Mouse (Mus musculus) ES-Bruce4 (cell line): Measurements from ENCODE around the gene Inpp4a. TPM values are rescaled to one million over a fixed set of nuclear protein-coding genes. Genes with fewer than 3 reads are reported as not detected.

Source experiments
- H3K27ac ChIP-seq: 2 replicates; pipeline ENCODE4 v1.5.1; 2012; ENCODE audit warnings: low read length, inconsistent platforms; ENCODE audit not compliant: insufficient read depth
- H3K27me3 ChIP-seq: 2 replicates; pipeline ENCODE4 v1.6.1; 2012; ENCODE audit warnings: mild to moderate bottlenecking, low read length, inconsistent platforms; ENCODE audit not compliant: control insufficient read depth, poor library complexity, insufficient read depth, severe bottlenecking
- H3K36me3 ChIP-seq: 2 replicates; pipeline ENCODE4 v1.6.1; 2012; ENCODE audit warnings: inconsistent platforms, mild to moderate bottlenecking, low read length, moderate library complexity; ENCODE audit not compliant: control insufficient read depth, poor library complexity, insufficient read depth, severe bottlenecking
- H3K4me1 ChIP-seq: one replicate; pipeline ENCODE4 v1.8.1; 2011; ENCODE audit warnings: low read length; ENCODE audit not compliant: control insufficient read depth, insufficient read depth
- H3K4me3 ChIP-seq: 2 replicates; pipeline ENCODE4 v1.5.1; 2011; ENCODE audit warnings: low read depth, mild to moderate bottlenecking, low read length
- H3K9ac ChIP-seq: 2 replicates; pipeline ENCODE4 v1.6.1; 2012; ENCODE audit warnings: low read depth, mild to moderate bottlenecking, inconsistent platforms; ENCODE audit not compliant: poor library complexity, severe bottlenecking
- H3K9me3 ChIP-seq: replicated peaks from 2 replicates; pipeline ENCODE4 v1.6.1; 2012; ENCODE audit warnings: mild to moderate bottlenecking, low read length, inconsistent platforms; ENCODE audit not compliant: control insufficient read depth, poor library complexity, insufficient read depth, severe bottlenecking
- CTCF ChIP-seq: IDR thresholded peaks from one replicate; pipeline ENCODE4 v1.8.1; 2011; ENCODE audit warnings: low read depth, low read length
- EP300 ChIP-seq: IDR thresholded peaks from 2 replicates; pipeline ENCODE4 v1.6.1; 2011; ENCODE audit warnings: low read depth, low read length; ENCODE audit not compliant: insufficient read depth
- POLR2A ChIP-seq: IDR thresholded peaks from one replicate; pipeline ENCODE4 v1.8.1; 2011; ENCODE audit warnings: low read length; ENCODE audit not compliant: insufficient read depth
- polyA plus RNA-seq: library from polyadenylated mRNA; stranded (reverse); fragments of >200 nt; gene quantifications from 2 replicates; pipeline ENCODE4 v1.2.4, GENCODE M21; 2011; ENCODE audit warnings: low read depth; ENCODE audit not compliant: missing spikeins, insufficient read depth, insufficient read length

The Inpp4a gene
- polyA plus RNA-seq, 1 experiment: 9.3 TPM

GRCm38 (mm10) chr1:37329132-37329531 is 29.5 kb downstream of the Inpp4a start:
- Histone ChIP-seq H3K4me1 (no peaks in the 10 kb centered on the region), H3K9me3 (no peaks in the 10 kb centered on the region), H3K27ac (no peak overlapping the region), H3K9ac (no peak overlapping the region), H3K4me3 (no peak overlapping the region), H3K27me3 (no peaks in the 10 kb centered on the region), H3K36me3 (no peaks in the 10 kb centered on the region)
- no peak for TF ChIP-seq POLR2A
- no peak for TF ChIP-seq CTCF
- no peak for TF ChIP-seq EP300

- H3K27ac ChIP-seq: no peak overlapping the region
- H3K4me1 ChIP-seq: no peaks in the 10 kb centered on the region
- no peak overlapping the region for H3K4me3 ChIP-seq
- H3K9me3 ChIP-seq: no peaks in the 10 kb centered on the region
- H3K9ac ChIP-seq: no peak overlapping the region
- TF ChIP-seq CTCF (no peak), POLR2A (no peak), EP300 (no peak)
- H3K36me3 ChIP-seq: no peaks in the 10 kb centered on the region
- H3K27me3 ChIP-seq: no peaks in the 10 kb centered on the region
These were observed 30.2 kb downstream of the Inpp4a start for GRCm38 (mm10) chr1:37329831-37330230.

- TF ChIP-seq CTCF (no peak), EP300 (no peak), POLR2A (no peak)
- Histone ChIP-seq H3K27me3 (no peaks in the 10 kb centered on the region), H3K9ac (no peak overlapping the region), H3K36me3 (no peaks in the 10 kb centered on the region), H3K4me3 (no peak overlapping the region), H3K9me3 (no peaks in the 10 kb centered on the region), H3K27ac (no peak overlapping the region), H3K4me1 (no peaks in the 10 kb centered on the region)
These were observed 33.1 kb downstream of the Inpp4a start for GRCm38 (mm10) chr1:37332756-37333155.

GRCm38 (mm10) chr1:37333741-37334440 is 34.2 kb downstream of the Inpp4a start:
- Histone ChIP-seq H3K36me3 (no peaks in the 10 kb centered on the region), H3K27me3 (no peaks in the 10 kb centered on the region), H3K9me3 (no peaks in the 10 kb centered on the region), H3K4me1 (no peaks in the 10 kb centered on the region), H3K4me3 (no peak overlapping the region), H3K9ac (no peak overlapping the region), H3K27ac (no peak overlapping the region)
- TF ChIP-seq EP300 (no peak), POLR2A (no peak), CTCF (no peak)

- TF ChIP-seq CTCF (no peak), POLR2A (no peak), EP300 (no peak)
- Histone ChIP-seq H3K9ac (no peak overlapping the region), H3K4me3 (no peak overlapping the region), H3K9me3 (no peaks in the 10 kb centered on the region), H3K27ac (no peak overlapping the region), H3K36me3 (no peaks in the 10 kb centered on the region), H3K27me3 (no peaks in the 10 kb centered on the region), H3K4me1 (no peaks in the 10 kb centered on the region)
These were observed 36.4 kb downstream of the Inpp4a start for GRCm38 (mm10) chr1:37336022-37336421.

GRCm38 (mm10) chr1:37336794-37337193 is 37.1 kb downstream of the Inpp4a start:
- no peak for TF ChIP-seq EP300
- no peak for TF ChIP-seq POLR2A
- no peak for TF ChIP-seq CTCF
- no peaks in the 10 kb centered on the region for H3K4me1 ChIP-seq
- H3K9me3 ChIP-seq: no peaks in the 10 kb centered on the region
- no peaks in the 10 kb centered on the region for H3K27me3 ChIP-seq
- H3K9ac ChIP-seq: no peak overlapping the region
- H3K36me3 ChIP-seq: no peaks in the 10 kb centered on the region
- no peak overlapping the region for H3K4me3 ChIP-seq
- no peak overlapping the region for H3K27ac ChIP-seq
